Mouse (Mus musculus) gastrocnemius, adult 8-10 months (tissue): ENCODE measurements around the gene Nmral1. TPM values are rescaled to one million over a fixed set of nuclear protein-coding genes. Genes with fewer than 3 reads are reported as not detected.
"Not testable (repeated sequence)": the region's sequence is repeated elsewhere in the genome, so short reads cannot be mapped to it uniquely, and the experiment has no call there.

Experiments
- DNase-seq, 2 experiments: peaks; one replicate each; pipeline ENCODE4 v3.0.0; 2022; ENCODE audit warnings: low spot score in 2 of 2
- total RNA-seq, 4 experiments: library from RNA; stranded (reverse); gene quantifications; 2 replicates each; pipeline ENCODE4 v1.2.4; 2022

The Nmral1 gene
- 1 to 10 TPM; 1.9 to 3.3 (median 2.8) TPM for total RNA-seq

DNA sequence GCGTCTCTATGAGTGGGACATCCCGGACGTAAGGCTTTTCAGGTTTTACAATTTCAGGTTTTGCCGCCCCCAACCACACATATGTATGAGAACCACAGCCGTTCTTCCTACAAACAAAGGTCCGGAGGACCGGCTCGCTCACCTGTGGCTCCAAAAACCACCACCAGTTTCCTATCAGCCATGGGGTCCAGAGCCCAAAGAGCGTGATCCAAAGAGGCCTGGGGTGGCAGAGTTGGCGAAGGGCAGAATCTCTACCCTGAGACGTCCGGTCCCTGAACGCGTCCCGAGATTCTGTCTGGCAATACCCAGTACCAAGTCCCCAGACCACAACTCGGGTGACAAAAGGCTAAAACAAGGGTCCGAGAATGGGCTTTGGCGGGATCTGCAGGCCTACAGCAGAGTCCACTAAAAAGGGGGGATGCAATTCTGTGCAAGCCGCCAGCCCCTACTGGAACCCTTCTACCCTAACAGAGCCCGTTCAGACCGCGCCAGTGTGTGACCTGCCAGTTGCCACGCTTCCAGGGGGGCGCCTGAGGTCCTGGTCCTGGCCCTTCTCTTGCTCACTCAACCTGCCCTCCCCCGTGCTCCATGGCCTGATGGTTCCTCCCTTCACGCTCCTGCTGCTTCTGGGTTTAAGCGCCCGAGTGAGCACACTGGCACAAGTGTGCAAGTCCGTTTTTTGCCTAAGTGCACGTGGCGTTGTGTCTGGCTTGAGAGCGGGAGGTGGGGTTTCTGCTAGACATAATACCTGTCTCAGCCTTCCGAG lies at the start of gene Nmral1:
Nmral1 (minus strand) TSS at position 604 of the 766 bp plus-strand sequence.
- peak; percentile 30 to 33 for DNase-seq

- DNase-seq, result no peak
Measured at GRCm38 (mm10) chr16:4768719-4769118, 49.6 kb upstream of the Nmral1 start.

DNA sequence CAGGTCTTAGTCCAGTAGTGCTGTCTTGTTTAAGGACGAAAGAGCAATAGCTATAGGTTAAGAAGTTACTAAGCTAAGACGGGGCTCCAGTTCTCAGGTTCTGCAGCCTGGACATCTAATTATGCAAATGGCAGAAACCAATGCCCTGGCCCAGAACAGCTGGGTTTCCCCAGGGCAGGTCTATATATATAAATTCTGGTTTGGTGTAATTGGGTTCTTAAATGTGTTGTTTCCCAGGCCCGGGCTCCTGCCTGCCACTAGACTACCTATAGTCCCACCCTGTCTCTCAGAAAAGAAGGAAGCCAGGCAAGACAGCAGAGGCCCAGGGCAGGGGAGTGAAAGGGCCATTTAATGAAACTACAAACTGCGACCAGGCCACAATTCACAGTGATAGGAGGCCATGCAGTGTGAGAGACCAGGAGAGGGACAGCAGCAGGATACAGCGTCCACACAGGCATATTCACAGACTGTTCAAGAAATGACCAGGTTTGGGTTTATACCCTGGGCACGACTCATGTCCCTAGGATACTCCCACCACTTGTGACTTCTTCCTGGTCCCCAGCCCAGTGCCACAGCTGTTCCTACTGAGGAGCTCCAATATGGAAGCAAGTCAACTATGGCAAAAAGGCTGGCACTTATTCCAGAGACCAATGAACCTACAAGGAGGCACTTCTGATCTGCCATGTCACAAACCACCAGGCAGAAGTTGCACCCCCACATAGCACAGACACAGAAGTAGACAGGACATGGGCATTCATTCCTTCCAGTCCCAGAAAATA lies 48.0 kb upstream of the Nmral1 start:
- DNase-seq, result peak; percentile 53 to 64

- DNase-seq, result no peak
Measured at GRCm38 (mm10) chr16:4765852-4766251, 46.7 kb upstream of the Nmral1 start.

DNA sequence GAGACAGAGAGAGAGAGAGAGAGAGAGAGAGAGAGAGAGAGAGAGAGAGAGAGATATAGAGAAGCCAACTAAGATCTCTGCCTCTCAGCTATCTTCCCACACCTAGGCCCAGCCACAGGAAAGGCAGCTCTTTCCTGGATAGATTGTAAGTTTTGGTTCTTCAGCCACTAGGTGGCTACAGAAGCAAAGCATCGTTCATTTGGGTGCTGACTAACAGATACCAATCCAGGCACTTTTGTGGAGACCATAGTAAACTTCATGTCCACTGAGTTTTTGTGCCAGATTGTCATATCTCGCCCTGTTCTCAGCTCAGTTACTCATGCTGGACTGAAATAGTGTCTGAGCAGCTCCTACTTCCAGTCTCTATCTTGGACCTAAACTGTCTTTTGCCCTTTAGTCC lies 44.1 kb upstream of the Nmral1 start:
- no peak for DNase-seq

DNA sequence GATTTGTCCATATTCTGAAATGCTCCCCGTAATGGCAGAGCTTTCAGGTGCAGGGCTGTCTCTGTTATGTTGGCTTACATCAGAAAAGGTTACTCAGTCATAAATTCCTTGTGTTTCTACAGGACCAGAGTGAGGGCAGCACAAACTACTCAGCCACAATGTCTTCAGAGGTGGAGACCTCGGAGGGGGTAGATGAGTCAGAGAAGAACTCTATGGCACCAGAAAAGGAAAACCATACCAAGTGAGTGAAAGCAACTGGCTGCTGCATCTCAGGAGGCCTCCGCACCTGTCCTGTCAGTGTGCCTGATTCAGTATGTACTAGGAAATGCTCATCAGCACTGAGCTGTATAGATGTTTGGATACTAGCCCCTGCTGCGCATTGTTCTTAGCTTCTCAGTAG lies 43.3 kb upstream of the Nmral1 start:
- no peak for DNase-seq

- DNase-seq, result not testable (repeated sequence)
Measured at GRCm38 (mm10) chr16:4756660-4757335, 37.6 kb upstream of the Nmral1 start.

DNA sequence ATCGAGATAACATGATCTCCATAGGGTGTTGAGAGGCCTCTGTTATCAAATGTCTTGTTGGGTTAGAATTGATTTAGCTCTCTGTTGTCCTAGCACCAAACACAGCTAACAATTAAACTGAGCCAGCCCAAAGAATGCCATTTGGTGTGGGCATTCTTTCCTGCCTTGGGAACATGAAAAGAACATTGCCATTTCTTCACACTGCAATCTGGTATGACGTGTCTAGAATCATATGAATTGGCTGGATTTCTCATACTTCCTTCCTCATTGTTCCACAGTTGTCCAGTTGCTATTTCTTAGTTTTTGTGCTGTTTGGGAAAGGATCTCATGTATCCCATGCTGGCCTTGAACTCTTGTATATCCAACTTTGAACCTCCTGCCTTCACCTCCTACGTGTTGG lies 34.9 kb upstream of the Nmral1 start:
- DNase-seq, result no peak

DNA sequence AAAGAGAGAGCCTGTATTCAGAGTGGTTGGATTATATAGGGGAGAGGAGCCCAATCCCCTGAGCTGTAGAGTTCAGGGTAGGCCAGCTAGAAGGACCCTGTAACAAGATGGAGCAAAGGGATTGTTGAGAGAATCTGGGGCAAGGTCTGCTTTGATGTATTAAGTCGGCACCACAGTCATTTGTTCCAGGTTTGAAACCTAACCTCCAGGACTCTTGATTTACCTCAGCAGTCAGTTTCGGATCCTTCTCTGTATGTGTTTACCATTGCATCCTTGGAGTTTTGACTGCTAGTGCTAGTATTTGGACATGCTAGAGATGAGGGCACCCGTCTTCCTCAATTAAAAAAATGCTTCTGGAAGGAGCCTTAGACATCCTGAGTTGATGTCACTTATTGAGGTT lies 33.0 kb upstream of the Nmral1 start:
- DNase-seq, result no peak

DNA sequence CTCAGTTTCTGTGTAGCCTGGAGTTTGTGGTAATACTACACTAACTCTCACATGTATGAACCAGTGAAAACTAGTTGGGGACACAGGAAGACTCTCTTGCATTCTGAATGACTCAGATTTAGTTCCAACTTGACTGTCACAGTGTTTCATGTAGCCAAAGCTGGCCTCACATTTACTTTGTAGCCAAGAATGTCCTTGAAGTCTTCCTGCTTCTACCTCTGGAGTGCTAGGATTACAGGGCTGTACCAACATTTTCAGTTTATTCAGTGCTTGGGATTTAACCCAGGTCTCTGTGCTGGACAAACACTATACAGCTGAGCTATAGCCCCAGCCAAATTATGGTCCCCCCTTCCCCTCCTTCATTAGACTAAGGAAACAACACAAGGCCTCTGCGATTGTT lies 23.0 kb upstream of the Nmral1 start:
- DNase-seq, result no peak

DNA sequence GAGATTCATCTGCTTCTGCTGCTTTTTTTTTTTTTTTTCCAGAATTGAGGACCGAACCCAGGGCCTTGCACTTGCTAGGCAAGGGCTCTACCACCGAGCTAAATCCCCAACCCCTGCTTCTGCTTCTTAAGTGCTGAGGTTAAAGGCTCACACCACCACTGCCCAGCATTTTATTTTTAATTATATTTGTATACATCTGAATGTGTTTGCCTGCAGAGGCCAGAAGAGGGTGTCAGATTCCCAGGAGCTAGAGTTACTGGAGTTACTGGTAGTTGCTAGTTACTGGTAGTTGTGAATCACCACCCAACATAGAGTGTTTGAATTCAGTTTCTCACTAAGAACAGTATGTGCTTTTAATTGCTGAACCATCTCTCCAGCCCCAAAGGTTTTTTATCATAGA lies 20.8 kb upstream of the Nmral1 start:
- DNase-seq, result no peak

- no peak for DNase-seq
Measured at GRCm38 (mm10) chr16:4736262-4736661, 17.1 kb upstream of the Nmral1 start.

GRCm38 (mm10) chr16:4730776-4731358 lies 11.7 kb upstream of the Nmral1 start:
- DNase-seq, result no peak

GRCm38 (mm10) chr16:4727963-4728362 lies 8.8 kb upstream of the Nmral1 start:
- no peak for DNase-seq

GRCm38 (mm10) chr16:4727526-4727925 lies 8.4 kb upstream of the Nmral1 start:
- DNase-seq, result no peak

DNA sequence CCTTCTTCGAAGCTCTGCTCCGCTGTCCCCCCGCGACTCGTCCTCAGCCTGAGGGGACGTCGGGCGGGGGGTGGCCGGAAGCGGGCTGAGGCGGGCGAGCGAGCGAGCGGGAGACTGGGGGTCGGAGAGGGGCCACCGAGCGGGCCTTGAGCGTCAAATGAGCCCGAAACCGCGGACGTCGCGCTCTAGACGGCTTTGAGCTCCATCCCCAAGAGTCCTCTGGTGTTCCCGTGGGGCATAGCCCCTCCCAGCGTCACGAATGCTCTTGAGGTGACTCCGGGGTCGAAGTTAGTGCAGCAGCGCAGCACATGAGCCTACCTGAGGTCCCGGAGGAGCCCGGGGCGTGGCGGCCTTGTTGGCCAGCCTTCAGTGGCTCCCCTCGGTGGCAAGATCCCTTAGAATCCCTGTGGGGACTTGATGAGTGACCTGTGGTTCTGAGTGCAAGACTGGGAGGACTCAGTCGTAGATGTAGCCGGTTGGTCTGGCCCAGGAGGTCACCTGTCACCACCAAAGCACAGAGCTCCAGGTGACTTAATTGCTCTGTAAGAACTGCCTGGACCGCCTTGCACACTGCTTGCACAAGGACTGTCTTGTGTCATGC lies 7.5 kb upstream of the Nmral1 start:
- peak; percentile 30 to 42 for DNase-seq

DNA sequence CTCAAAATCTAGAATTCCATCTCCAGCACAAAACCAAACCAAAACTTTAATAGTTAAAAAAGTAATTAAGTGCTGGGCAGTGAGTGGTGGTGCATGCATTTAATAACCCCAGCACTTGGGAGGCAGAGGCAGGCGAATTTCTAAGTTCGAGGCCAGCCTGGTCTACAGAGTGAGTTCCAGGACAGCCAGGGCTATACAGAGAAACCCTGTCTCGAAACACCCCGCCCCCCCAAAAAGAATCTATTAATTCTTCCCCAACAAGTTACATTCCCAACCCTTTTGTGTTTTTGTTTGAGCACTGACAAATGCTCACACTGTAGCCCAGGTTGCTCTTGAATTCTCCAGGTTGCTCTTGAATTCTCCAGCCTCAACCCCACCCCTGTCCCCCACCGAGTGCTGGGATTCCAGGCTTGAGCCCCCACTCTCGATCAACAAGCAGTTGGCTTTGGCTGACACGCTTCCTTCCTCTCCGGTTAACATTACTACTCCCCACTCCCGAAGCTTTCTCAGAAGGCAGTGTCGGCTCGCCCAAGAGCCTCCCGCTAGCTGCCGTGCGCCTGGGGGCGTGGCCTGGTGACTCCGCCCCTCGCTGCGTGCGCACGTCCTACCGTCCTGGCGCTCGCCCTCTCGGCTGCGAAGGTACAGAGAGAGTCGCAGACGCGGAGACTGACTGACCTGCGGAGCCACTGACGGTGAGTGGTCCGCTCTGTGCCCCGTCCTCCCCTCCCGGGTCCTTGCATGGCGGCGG lies 6.8 kb upstream of the Nmral1 start, which contains the start of gene Hmox2:
Hmox2 (plus strand) TSS at position 582 of the 748 bp plus-strand sequence.
- peak; percentile 81 to 90 for DNase-seq

DNA sequence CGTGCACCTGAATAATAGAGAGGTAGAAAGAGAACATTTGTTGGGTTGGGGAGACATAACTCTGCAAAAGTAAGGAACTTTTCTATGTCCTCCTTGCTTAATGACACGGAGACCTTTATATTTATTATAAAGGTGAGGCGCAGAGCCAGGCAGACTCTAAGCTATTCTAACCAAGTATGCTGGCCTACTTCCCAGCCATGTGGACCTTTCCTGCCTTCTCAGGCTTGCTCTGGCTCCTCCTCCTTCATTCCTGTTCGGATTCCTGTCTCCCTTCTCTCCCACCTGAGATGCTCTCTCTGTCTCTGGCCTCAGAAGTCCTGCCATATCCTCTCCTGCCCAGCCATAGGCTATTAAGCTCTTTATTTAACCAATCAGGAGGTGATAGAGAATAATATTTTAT lies 6.1 kb upstream of the Nmral1 start:
- no peak for DNase-seq

DNA sequence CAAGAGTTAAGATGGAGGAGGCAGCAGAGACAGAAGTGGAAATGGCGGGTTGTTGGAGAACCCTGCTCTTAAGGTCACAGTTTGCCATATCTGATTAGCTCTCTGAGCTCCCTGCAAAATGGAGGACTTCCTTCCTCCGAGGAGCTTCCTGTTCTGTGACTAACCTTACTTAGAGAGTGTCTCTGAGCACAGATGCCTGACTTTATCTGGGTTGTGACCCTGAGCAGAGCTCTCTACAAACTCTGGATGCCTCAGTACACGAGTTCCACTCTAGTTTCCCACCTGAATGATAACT lies 3.7 kb upstream of the Nmral1 start:
- no peak for DNase-seq

- no peak for DNase-seq
Measured at GRCm38 (mm10) chr16:4722128-4722914, 3.2 kb upstream of the Nmral1 start.
